Mouse (Mus musculus) adrenal gland, postnatal 36 days (tissue): ENCODE measurements at regions not wholly inside any gene's neighbourhood (a gene's known extent, or its start where the extent isn't known, plus 50 kb on each side); places are given as distances from the start of the nearest gene placed in this dataset.

Experiments used
- DNase-seq, 2 experiments: peaks; one replicate each; pipeline ENCODE4 v3.0.0; 2021; ENCODE audit warnings: mixed read lengths in 1 of 2

DNA sequence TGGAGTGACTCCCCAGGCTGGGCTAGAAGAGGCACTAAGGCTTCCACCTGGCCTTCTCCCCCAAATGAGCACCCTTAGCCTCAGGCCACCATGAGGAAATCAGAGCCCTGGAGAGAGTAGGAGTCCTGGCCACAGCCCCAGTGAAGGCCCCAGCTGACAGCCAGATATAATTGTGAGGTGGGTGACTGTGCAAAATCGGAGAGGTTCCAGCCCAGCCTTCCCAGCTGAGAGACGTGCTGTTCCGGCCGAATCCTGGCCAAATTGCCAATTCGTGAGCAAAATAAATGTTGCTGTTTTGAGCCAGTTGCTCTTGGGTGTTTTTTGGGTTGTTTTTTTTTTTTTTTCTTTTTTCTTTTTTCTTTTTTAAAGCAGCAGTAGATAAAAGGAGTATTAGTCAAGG is 169.9 kb upstream of the Il12b start:
- DNase-seq = no peak

DNA sequence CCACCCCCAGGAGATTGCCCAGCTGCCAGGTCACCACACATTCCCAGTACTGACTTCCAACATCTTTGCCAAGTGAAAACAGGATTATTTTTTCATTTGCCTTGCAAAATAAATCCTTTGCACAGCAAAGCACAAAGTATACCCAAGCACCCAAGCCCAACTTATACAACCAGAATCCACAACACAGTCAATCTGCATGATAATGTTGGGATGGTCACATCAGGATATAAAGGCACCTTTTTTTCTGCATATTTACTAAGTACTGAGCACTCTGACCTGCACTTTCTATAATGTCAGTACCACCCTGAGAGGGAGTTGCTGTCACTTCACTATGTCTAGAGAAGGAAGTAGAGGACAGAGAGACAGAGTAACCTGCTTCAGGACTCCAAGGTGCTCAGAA is 164.4 kb upstream of the Il12b start:
- no peak for DNase-seq

DNA sequence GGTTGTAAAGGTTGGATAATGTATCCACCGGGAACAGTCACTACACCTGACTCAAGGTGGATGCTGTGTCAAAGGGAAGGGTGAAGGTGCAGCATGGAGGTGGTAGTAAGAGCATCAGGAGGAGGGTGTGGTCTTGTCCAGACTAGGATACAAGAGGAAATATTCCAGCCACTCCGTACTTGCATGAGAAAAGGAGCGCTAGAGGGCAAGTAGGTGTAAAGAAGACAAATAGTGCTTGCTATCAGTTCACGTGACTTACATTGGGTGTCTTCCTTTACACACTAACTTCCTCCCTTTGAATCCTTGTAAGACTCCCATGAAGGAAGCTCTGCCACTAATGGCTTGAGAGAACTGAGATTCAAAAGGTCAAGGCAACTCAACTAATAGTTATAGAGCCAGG is 161.8 kb upstream of the Il12b start:
- no peak for DNase-seq

DNA sequence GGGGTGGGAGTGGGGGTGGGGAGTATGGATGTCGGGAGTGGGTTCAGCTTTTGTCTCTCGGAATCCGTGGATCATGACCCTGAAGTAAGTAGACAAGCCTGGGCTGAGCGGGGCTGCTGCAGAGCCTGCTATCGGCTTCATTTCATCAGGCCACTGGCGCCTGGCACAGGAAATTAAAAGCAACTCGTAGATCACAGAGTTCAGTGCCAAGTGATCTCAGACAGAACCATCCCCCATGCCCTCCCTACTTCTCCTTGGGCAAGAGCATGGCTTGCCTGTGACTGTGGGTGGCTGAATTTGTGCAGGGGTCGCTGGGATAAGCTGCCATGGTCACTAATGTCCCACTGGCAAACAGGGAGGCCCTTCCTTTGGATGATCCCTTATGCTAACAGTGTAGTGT is 161.3 kb upstream of the Il12b start:
- peak; percentile 34 to 53 for DNase-seq

DNA sequence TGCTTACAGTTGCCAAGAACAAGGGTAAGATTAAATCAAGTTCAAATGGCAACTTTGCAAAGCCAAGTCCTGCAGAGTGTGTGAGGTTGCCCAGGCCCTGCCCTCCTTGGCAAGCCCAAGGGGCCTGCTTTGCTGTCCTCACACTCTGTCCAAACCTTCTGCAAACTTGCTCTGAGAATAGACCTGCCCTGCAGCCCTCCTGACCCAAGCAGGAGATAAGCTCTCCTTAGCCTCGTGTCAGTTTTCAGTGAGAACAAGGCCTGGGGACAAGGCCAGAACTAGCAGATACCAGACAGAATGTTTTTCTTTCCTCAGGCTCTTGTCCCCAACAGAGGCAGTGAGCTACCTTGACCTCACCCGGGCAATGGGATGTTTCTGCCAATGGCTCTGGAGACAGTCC is 156.7 kb upstream of the Il12b start:
- DNase-seq = peak; percentile 9 to 20

DNA sequence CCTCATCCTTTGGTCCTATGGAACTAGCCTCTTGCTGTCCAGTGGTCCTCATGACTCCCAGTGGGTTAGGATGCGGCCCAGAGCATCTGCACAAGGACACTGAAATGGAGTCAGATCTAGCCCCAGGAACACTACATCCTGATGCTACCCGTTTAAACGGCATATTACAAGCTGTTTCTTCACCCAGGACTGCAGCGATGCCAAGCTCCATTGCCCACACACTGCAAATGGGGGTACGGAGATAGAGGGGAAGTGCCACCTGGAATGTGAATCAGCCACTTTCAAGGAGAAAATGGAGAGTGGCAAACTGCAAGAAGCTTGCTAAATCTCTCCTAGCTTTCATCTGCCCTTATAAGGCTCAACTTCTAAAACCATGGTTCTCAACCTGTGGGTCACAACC is 148.0 kb upstream of the Il12b start:
- DNase-seq = no peak

DNA sequence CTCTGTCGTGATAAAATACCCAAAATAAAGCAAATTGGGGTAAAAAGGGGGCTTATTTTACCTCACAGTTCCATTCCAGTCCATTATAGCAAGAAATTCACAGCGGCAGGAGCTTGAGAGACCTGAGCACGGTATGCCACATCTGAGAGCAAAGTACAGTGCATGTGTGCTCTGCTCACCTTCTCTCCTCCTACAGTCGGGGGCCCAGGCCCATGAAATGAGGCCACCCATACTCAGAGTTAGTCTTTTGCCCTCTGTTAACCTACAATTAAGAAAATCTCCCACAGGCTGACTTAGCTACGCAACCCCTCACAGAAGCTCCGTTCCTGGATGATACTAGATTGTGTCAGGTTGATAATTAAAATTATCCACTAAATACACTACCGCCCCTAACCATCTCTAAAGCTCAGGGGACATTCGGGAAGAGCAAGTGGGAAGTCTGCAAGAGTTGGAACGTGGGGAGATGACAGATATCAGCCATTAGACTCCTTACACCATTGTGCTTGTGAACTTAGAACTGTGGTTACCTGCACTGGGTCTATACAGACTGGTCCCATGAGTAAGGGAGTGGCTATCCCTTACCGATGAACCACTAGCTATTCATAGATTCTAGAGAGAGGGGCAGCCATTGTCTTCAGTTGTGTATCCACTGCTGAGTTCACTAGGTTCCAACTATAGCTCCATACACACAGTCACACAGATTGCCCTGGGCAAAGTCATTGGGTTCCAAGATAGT is 139.3 kb upstream of the Il12b start:
- no peak for DNase-seq

DNA sequence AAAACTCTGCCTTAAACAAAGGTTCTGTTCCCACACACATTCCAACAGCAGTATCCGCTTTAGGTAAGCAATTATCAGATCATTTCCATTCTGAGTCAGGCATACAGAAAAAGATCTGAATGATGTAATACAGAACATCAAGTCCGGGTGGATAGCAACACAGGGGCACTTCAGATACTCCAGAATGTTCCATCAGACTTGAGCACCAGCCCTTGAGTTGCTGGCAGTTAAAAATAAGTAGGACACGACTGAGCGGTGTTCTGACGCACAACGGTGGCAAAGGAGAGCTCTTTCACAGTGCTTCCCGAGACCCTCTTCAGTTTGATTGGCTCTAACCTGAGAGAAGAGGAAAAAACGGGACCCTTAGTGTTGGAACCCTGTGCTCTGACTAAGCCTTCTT is 138.2 kb upstream of the Il12b start:
- no peak for DNase-seq

DNA sequence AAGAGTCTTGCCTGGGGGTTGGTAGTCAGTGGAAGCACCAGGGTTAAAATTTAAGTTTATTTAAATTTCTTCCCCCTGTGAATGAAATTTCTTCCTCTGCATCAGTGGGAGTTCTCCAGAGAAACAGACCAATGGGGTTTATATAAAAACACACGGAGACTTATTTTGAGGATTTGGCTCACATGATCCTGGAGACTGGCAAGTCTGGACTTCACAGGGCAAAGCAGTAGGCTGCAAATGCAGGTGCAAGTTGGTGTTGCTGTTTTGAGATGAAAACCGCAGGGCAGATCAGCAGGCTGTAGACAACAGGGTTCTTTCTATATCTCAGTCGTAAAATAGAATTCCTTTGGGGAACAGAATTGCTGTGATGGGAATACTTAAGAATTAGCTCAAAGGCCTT is 137.3 kb upstream of the Il12b start:
- DNase-seq = no peak

DNA sequence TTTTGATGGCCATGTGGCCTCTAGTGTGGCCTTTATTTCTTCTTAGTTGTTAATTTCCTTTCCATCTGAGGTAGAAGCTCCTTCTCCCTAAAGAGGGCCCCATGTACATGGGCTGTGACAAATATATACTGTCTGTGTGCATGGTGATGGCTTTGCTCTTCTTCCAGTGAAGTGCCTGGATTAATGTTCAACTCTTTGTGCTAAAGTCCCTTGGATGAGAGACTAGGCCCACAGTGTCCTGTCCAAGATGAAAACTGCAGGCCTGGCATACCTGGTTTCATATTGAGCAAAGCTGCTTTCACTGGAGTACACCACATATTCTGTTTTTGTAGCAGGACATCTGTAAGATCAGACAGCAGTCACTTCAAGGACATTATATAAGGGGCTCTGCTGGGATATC is 127.6 kb upstream of the Il12b start:
- DNase-seq = no peak

DNA sequence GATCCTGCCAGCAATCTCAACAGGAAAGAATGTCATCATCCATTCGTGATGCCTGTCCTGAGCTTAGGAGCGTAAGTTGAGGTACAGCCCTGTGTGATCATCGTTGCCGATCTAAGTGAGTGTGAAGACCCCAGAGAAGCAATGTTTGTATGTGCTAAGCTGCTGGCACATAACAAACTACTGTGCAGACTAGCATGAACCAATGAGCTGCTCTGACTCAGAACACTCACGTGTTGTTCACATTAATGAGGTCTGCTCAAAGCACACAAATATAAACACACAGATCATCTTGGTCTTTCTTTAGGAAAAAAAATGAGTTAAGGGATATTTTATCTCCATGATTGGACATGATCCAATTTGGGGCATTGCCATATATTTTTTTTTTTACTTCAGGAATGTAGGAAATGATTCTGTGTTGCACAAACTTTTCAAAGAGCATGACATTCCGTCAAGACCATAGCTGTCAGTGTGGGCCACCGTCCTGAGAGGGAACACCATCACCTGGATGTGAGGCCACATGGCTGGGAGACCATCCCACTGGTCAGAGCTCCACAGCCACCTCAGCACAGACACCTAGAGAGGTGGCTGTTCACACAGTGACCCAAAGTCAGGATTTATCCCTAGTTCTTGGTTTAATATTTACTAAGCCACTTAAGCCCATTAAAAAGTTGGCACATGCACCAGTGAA is 121.2 kb upstream of the Il12b start:
- no peak for DNase-seq

DNA sequence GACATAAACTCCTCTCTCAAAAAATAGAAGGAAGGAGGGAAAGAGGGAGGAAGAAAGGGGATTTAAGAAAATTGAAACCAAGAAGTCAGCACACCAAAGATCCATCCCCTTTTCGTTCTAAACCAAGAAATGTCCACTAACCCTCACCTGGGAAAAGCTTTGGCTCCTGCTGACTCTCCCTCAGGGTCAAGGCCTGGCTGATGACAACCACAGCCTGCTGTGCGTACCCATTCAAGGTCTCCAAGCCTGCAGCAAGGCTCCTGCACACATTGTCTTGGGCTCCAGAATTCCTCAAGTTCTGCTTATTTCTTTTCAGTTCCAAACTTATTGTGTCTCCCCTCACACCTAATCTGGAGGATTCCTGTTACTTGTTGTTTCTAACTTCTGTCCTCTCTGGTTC is 113.9 kb upstream of the Il12b start:
- DNase-seq = peak; percentile 22 to 25

DNA sequence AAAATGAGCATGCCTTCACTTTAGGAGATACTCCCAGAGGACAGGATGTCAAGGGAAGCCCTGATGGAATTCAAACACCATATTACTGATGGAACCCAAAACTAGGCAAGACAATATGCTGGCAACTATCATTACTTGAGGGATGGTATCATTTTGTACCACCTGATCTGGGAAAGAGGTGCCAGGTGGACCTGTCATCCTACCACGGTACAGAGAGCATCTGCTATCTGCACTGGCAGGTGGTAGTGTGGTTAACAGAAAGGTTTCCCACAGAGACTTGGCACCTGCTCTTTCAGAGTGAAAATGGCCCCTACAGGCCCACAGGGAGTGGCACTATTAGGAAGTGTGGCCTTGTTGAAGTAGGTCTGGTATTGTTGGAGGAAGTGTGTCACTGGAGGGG is 111.0 kb upstream of the Il12b start:
- no peak for DNase-seq

DNA sequence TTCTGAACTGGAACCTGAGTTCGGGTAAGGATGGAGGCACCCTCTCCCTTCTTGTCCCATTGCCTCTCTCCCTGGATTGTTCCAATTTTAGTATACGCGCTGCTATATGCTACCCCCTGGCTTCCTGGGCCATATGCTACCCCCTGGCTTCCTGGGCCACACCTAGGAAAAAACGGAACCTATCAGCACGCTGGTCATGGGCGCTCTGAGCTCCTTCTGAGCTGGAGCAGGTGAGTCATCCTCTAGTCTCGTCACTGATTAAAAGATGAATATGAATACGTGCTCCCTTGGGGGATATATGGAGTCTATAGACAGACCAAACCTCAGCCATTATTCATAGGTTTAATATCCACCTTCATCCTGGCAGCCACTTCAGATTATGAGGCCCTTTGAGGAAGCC is 96.1 kb upstream of the Il12b start:
- DNase-seq = no peak

DNA sequence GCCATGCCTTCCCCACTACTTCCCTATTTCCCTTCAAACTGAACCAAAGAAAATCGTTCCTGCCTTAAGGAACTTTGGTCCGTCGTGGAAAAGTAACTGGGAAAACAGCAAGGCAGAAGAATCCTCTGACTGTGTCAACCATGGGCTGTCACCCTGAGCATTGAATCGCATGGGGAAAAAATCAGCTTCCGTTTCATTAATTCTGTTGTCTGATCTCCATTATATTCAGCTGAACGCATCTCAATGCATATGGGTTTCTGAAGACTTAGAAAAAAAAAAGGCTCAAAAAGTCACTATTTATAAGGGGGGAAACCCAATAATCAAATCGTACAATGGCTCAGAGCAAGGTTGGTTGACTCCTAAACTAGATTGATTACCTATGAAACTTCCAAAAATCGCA is 83.8 kb upstream of the Il12b start:
- no peak for DNase-seq

DNA sequence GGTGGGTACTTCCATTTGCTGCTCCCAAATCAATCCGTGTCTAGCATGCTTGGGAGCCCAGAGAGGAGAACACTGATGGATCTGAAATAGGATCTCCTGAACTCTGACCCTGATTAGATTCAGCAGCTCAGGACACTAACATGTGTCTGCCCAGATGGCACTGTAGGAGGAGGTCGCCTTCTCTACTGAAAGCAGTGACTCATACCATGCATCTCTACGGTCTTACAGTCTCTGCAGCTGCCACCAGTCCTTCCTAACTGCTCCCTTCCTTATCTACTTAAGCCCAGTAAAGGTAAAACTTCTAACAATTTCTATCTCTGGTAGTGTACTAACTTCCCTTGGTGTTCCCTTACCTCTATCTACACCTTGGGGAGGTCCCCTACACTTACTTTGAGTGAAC is 80.7 kb upstream of the Il12b start:
- DNase-seq = no peak

DNA sequence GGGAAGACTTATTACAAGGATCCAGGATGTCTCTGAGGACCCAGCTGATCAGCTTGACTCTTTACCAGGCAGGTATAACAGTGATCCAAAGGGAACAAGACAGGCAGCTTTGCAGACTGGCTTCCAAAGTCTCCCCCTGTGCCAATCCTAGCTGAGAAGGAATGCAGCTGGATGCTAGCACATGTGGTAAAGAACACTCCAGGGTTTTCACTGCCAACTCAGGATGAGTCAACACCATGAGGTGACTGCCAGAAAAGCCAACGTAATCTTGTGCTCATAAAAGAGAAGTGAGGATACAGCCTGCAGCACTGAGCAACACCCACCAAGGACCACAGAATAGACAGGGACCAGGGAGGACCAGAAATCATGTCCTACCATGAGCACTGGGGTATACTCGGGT is 76.5 kb upstream of the Il12b start:
- DNase-seq = peak; percentile 64 to 65

DNA sequence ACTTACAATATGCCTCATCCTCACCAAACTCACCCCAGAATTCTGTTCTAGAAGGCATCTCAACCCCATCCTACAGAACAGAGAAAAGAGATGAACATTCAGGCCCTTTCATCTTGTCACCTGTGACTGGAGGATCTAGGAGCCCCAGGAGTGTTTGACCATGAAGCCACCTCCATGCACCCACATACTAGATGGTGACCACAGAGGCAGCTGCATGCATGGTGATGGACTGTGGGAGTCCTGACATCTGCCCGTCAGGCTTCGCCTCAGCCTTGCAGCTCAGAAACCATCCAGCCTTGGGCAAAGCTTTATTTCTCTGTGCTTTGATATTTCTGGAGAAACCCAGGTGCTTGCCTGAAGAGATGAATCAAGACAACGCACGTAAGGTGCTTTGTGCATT is 74.8 kb upstream of the Il12b start:
- DNase-seq = no peak

DNA sequence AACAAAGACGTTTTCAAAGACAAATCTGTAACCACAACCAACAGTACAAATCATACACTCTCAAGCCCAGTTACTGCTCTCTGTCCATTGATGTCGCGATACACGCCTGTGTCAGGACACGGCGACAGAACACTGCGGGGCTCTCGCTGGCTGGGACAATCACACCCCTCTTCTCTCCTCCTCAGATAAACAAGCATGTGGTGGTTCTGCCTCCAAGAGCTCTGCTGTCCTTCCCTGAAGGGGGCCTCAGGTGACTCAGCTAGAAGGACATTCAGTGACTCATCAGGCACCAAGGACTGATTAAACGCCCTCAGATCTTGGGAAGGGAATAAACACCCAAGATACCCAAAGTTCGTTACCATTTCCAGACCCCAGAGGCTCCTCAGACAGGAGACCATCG is 74.3 kb upstream of the Il12b start:
- DNase-seq = peak; percentile 50 to 53

DNA sequence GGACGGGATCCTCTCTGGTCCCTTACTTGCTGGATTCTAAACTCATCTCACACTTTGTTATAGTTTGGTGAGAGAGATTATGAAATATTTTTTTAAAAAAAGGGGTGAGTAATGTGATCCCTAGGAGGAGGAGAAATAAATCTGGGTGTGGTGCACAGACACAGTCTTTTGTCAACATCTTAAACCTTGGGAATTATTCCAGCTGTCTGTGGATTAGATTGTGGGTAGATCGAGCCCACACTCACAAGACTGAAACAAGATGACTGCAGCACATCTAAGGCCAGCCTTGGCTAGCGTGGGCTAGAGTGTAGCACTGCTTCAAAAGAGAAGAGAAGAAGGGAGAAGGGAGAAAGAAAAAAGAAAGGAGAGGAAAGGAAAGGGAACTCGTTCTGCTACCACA is 70.4 kb upstream of the Il12b start:
- DNase-seq = no peak

DNA sequence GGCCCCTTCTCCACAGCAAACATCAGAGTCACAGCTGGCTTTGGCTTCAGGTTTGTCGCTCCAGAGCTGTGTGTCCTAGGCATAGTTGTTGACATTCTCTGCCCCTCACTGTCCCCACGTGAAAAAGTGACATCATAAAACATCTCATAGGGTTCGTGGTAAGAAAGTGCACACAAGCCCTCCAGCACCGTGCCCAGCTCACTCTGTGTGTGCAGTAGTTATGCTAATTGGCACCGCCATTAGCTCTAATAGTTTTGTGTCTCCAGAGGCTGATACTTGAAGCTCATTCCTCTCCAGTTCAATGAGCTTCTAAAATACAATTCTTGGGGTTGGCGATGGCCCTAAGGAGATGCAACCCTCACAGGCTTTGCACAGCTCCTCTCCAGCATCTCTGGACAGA is 69.4 kb upstream of the Il12b start:
- DNase-seq = no peak

DNA sequence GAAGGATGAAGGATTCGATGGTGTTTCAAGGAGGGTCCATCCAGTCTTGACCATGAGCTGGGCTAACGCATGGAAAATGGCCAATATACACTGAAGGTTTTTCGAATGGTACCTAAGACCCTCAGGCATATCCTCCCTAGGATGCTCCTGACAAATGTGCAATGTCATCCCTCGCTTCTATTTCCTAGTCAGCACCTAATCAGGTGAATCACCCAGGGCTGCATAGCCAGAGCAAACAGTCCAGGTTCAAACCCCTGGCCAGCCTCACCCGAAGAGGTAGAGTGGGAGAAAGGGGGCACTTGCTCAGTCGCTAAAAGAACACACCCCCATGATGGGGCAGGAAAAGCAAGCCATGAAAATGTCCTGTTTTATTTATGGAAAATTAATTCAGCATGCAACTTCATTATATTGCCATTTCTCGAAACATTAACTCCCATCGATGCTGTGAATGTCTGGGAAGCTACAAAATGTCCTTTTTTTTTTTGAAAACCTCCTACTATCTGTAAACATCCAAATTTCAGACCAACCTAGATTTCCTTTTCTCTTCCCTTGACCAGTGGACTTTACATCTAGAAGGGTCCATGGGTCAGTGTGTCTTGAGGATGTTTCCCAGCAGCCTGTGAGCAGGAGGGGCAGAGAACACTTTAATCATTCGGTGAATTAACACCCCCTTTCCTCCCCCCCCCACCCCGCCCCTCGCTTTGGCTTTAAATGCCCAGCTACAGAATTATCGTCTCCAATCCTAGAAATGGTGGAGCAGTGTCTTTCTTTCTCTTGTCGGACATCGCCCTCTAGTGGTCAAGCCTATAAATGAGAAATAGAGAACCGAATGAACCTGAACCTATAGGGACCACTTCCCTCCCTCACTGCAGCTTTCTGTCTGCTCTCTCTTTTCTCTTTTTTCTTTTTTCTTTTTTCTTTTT is 68.8 kb upstream of the Il12b start:
- DNase-seq = peak; percentile 36 to 59

DNA sequence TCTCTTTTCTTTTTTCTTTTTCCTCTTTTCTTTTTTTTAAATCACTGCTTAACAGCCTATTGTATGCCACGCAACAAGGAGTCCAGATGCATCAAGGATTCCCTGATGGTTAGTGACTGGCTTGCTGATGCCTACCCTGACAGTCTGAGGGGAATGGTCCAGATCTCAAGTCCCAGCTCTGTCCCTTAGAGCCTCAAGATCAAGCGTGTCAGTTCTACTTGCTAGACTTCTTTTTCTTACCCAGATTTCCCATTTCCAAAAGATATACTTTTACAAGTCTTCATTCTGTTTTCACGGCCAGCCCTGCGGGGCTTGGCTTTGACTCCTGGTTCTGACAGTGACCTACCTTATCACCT is 68.1 kb upstream of the Il12b start:
- DNase-seq = no peak
